Mouse (Mus musculus): ENCODE results near the gene Secisbp2. TPM values are rescaled to one million over a fixed set of nuclear protein-coding genes. Genes with fewer than 3 reads are reported as not detected.
"Not testable (repeated sequence)": the region's sequence is repeated elsewhere in the genome, so short reads cannot be mapped to it uniquely, and the experiment has no call there.

The Secisbp2 gene
- total and polyA plus RNA-seq, 3 experiments: 19.6 to 27.7 (median 20.0) TPM

- H3K36me3 ChIP-seq (replicated peaks): no peaks in the 10 kb centered on the region
- H3K27me3 ChIP-seq (ENCODE audit: insufficient read depth, low read length): peaks cover 11% of the 10 kb centered on the region; the same call in 1 of the 2 replicates
- TF ChIP-seq GATA1 (IDR thresholded peaks at IDR 0.05; ENCODE audit: borderline replicate concordance, low read length): no peak
- TF ChIP-seq TAL1 (conservative IDR thresholded peaks at IDR 0.05; ENCODE audit: low read depth, low read length): no peak
- no peak for TF ChIP-seq GATA2 (IDR thresholded peaks at IDR 0.05; ENCODE audit: borderline replicate concordance, low read depth, low read length)
- TF ChIP-seq POLR2AphosphoS5 (IDR thresholded peaks at IDR 0.05; ENCODE audit: insufficient replicate concordance, low read depth, low read length): no peak
- no peak for TF ChIP-seq CTCF (IDR thresholded peaks at IDR 0.05; ENCODE audit: low read depth, low read length)
- no peaks in the 10 kb centered on the region for H3K4me1 ChIP-seq (ENCODE audit: insufficient read depth, low read depth, low read length)
- DNase-seq (ENCODE audit: low spot score) (no peak), ATAC-seq (ENCODE audit: extremely low read depth, insufficient number of reproducible peaks, low FRiP score, poor library complexity, severe bottlenecking) (no peak)
- H3K4me3 ChIP-seq (ENCODE audit: low read depth, low read length): no peak overlapping the region
- no peaks in the 10 kb centered on the region for H3K9me3 ChIP-seq (replicated peaks)
These were observed 28.9 kb upstream of the Secisbp2 start for GRCm38 (mm10) chr13:51622626-51623025.

GRCm38 (mm10) chr13:51623678-51624077, 27.8 kb upstream of the Secisbp2 start:
- TF ChIP-seq CTCF (IDR thresholded peaks at IDR 0.05; ENCODE audit: low read depth, low read length) (no peak), GATA1 (IDR thresholded peaks at IDR 0.05; ENCODE audit: borderline replicate concordance, low read length) (no peak), TAL1 (conservative IDR thresholded peaks at IDR 0.05; ENCODE audit: low read depth, low read length) (no peak), POLR2AphosphoS5 (IDR thresholded peaks at IDR 0.05; ENCODE audit: insufficient replicate concordance, low read depth, low read length) (no peak), GATA2 (IDR thresholded peaks at IDR 0.05; ENCODE audit: borderline replicate concordance, low read depth, low read length) (no peak)
- Histone ChIP-seq H3K9me3 (replicated peaks) (no peaks in the 10 kb centered on the region), H3K4me3 (ENCODE audit: low read depth, low read length) (no peak overlapping the region), H3K4me1 (ENCODE audit: insufficient read depth, low read depth, low read length) (no peaks in the 10 kb centered on the region), H3K27me3 (ENCODE audit: insufficient read depth, low read length) (peaks cover 20% of the 10 kb centered on the region), H3K36me3 (replicated peaks) (no peaks in the 10 kb centered on the region)
- ATAC-seq (ENCODE audit: extremely low read depth, insufficient number of reproducible peaks, low FRiP score, poor library complexity, severe bottlenecking) (no peak), DNase-seq (ENCODE audit: low spot score) (no peak)

DNA sequence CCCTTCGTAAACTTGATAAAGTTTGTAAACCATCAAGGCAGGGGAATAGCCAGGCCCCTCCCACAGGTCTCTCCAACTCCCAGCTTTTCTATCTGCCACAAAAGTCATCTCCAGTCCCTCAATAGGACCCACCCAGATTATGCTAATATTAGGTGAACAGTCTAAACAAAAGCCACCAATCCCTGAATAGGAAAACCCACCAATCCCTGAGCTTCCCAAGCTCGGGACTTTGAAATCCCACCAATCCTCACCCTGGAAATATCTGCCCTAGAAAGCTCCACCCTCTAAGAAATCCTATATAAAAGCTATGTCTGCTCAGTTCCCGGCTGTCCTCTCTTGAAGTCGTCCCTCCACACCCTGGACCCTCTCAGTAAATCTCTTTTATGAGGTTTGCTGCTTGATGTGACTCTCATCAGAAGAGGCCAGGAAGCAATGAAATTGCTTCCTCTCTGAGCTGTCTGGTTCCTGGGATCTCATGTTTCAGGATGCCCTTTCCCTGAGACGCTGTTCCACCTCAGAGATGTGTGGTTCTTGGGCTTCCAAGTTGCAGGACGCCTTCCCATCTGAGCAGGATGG, 23.1 kb upstream of the Secisbp2 start:
- no peaks in the 10 kb centered on the region for H3K9me3 ChIP-seq (replicated peaks)
- TF ChIP-seq CTCF (IDR thresholded peaks at IDR 0.05; ENCODE audit: low read depth, low read length): no peak
- TF ChIP-seq GATA2 (IDR thresholded peaks at IDR 0.05; ENCODE audit: borderline replicate concordance, low read depth, low read length): no peak
- no peak for TF ChIP-seq POLR2AphosphoS5 (IDR thresholded peaks at IDR 0.05; ENCODE audit: insufficient replicate concordance, low read depth, low read length)
- no peak for TF ChIP-seq GATA1 (IDR thresholded peaks at IDR 0.05; ENCODE audit: borderline replicate concordance, low read length)
- no peak for TF ChIP-seq TAL1 (conservative IDR thresholded peaks at IDR 0.05; ENCODE audit: low read depth, low read length)
- H3K27me3 ChIP-seq (ENCODE audit: insufficient read depth, low read length): peaks cover 35% of the 10 kb centered on the region
- ATAC-seq (ENCODE audit: extremely low read depth, insufficient number of reproducible peaks, low FRiP score, poor library complexity, severe bottlenecking) (no peak), DNase-seq (ENCODE audit: low spot score) (no peak)
- H3K36me3 ChIP-seq (replicated peaks): no peaks in the 10 kb centered on the region
- H3K4me1 ChIP-seq (ENCODE audit: insufficient read depth, low read depth, low read length): no peaks in the 10 kb centered on the region
- H3K4me3 ChIP-seq (ENCODE audit: low read depth, low read length): no peak overlapping the region

DNA sequence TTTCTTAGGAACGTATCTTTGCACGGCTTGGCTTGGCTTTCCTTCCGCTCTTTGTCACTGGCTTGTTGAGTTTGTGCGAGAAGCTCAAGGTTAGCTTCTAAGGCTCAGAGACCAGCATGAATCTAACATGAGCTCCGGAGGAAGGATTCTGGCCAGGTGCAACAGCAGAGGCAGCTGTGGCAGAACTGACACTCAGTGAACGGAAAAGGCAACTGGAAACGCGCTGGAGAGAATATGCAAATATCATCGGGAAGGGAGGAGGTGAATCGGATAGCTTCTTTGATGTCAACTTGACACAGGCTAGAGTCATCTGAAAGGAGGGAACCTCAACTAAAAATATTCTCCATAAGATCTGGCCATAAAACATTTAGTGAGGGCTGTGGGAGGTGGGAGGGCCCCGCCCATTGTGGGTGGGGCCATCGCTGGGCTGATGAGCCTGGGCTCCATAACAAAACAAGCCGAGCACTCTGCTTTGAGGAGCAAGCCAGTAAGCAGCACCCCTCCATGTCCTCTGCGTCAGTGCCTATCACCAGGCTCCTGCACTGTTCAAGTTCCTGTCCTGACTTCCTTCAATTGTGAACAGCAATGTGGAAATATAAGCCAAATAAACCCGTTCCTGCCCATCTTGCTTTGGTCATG, 20.0 kb upstream of the Secisbp2 start:
- Histone ChIP-seq H3K9me3 (replicated peaks) (no peaks in the 10 kb centered on the region), H3K27me3 (ENCODE audit: insufficient read depth, low read length) (peaks cover 32% of the 10 kb centered on the region), H3K4me3 (ENCODE audit: low read depth, low read length) (no peak overlapping the region), H3K36me3 (replicated peaks) (no peaks in the 10 kb centered on the region), H3K4me1 (ENCODE audit: insufficient read depth, low read depth, low read length) (no peaks in the 10 kb centered on the region)
- ATAC-seq (ENCODE audit: extremely low read depth, insufficient number of reproducible peaks, low FRiP score, poor library complexity, severe bottlenecking) (no peak), DNase-seq (ENCODE audit: low spot score) (no peak)
- TF ChIP-seq GATA2 (IDR thresholded peaks at IDR 0.05; ENCODE audit: borderline replicate concordance, low read depth, low read length): no peak
- TF ChIP-seq GATA1 (IDR thresholded peaks at IDR 0.05; ENCODE audit: borderline replicate concordance, low read length): no peak
- no peak for TF ChIP-seq TAL1 (conservative IDR thresholded peaks at IDR 0.05; ENCODE audit: low read depth, low read length)
- no peak for TF ChIP-seq CTCF (IDR thresholded peaks at IDR 0.05; ENCODE audit: low read depth, low read length)
- TF ChIP-seq POLR2AphosphoS5 (IDR thresholded peaks at IDR 0.05; ENCODE audit: insufficient replicate concordance, low read depth, low read length): no peak

- ATAC-seq (ENCODE audit: extremely low read depth, insufficient number of reproducible peaks, low FRiP score, poor library complexity, severe bottlenecking) (no peak), DNase-seq (ENCODE audit: low spot score) (no peak)
- no peak overlapping the region for H3K4me3 ChIP-seq (ENCODE audit: low read depth, low read length)
- H3K27me3 ChIP-seq (ENCODE audit: insufficient read depth, low read length): peaks cover 30% of the 10 kb centered on the region
- TF ChIP-seq GATA2 (IDR thresholded peaks at IDR 0.05; ENCODE audit: borderline replicate concordance, low read depth, low read length): no peak
- no peak for TF ChIP-seq POLR2AphosphoS5 (IDR thresholded peaks at IDR 0.05; ENCODE audit: insufficient replicate concordance, low read depth, low read length)
- no peak for TF ChIP-seq TAL1 (conservative IDR thresholded peaks at IDR 0.05; ENCODE audit: low read depth, low read length)
- no peak for TF ChIP-seq CTCF (IDR thresholded peaks at IDR 0.05; ENCODE audit: low read depth, low read length)
- TF ChIP-seq GATA1 (IDR thresholded peaks at IDR 0.05; ENCODE audit: borderline replicate concordance, low read length): no peak
- no peaks in the 10 kb centered on the region; the same call in 1 of the 2 replicates for H3K4me1 ChIP-seq (ENCODE audit: insufficient read depth, low read depth, low read length)
- H3K36me3 ChIP-seq (replicated peaks): no peaks in the 10 kb centered on the region
- no peaks in the 10 kb centered on the region for H3K9me3 ChIP-seq (replicated peaks)
These were observed 18.8 kb upstream of the Secisbp2 start for GRCm38 (mm10) chr13:51632560-51633218.

DNA sequence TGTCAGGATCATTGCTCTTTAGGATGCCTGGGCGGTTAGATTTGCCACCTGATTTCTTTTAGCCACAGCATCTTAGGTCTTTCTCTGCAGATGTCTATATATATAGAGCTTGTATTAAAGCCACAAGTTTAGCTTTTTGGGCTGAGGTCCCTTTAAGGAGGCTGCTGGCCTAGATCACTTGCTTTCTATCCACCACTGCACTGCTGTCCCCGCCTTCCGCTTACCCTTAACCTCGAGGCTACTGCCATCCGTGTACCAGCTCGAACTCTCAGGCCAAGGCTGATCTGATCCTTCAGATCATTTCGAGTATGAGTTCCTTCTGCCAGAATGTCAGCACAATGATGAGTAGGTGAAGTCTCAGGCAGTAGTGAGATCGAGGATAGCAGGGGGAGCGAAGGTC, 16.1 kb upstream of the Secisbp2 start:
- not testable (repeated sequence) for ATAC-seq (ENCODE audit: extremely low read depth, insufficient number of reproducible peaks, low FRiP score, poor library complexity, severe bottlenecking); DNase-seq (ENCODE audit: low spot score); H3K36me3 ChIP-seq (replicated peaks); H3K4me3 ChIP-seq (ENCODE audit: low read depth, low read length); H3K4me1 ChIP-seq (ENCODE audit: insufficient read depth, low read depth, low read length); H3K9me3 ChIP-seq (replicated peaks)
- H3K27me3 ChIP-seq (ENCODE audit: insufficient read depth, low read length): peaks cover 16% of the 10 kb centered on the region

Data from G1E (cell line).